Mouse (Mus musculus) gastrocnemius, adult 8-10 months (tissue): ENCODE measurements around the gene Nrxn2. TPM values are rescaled to one million over a fixed set of nuclear protein-coding genes. Genes with fewer than 3 reads are reported as not detected.

Source experiments
- DNase-seq, 2 experiments: peaks; one replicate each; pipeline ENCODE4 v3.0.0; 2022; ENCODE audit warnings: low spot score in 2 of 2
- total RNA-seq, 4 experiments: library from RNA; stranded (reverse); gene quantifications; 2 replicates each; pipeline ENCODE4 v1.2.4; 2022

Nrxn2 gene
- total RNA-seq, result 1 to 10 TPM in 2 of 4 experiments, under 1 TPM in 2; 0.31 to 1.8 (median 1.0) TPM

DNA sequence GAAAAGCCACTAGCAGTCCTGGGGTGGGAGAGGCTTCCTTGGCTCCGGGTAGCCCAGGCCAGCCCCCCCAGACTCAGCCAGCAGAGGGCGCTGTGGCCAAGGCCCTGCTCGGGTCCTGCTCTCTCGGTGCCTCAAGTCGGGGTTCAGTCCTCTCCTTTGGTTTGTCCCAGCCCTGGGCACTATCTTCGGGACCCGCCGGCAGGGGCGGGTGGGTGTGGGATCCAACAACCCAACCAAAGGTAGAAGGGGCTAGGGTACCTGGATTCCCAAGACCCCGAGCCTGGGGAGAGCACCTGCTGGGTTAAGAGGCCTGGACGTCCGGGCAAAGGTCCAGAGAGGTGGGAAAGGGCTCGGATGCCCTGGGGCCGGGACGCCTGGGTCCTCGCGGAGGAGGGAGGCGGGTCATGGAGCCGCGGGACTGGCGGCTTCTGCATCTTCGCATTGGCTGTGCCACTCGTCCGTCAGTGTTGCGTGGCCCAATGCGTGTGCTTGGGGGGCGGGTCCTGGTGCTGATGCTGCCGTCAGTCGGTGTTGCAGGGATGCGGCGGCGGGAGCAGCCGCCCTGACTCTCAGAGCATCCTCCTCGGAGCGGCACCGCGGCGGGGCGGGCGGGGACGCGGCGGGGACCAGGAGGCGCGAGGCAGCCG lies at the start of gene Nrxn2:
TSS of gene Nrxn2 (plus strand) at position 499 of the 647 bp plus-strand sequence.
- peak; percentile 63 to 71 for DNase-seq

DNA sequence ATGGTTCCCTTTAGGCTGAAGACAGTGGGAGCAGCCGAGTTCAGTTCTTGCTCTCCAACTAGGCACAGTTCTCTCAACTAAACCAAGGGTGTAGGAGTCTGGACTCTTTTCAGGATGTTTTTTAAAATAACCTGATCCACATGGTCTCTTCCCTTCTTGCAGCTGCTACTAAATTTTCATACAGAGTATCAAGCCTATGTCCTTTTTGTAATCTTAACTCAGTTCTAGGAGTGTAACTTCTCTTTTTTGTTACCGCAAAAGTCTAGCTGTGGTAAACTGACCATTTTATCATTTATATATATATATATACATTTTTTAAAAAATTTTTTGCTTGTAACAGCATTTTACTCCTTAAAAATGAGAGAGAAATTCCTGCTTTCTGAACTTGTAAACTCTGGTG lies 48.4 kb upstream of the Nrxn2 start:
- no peak for DNase-seq

DNA sequence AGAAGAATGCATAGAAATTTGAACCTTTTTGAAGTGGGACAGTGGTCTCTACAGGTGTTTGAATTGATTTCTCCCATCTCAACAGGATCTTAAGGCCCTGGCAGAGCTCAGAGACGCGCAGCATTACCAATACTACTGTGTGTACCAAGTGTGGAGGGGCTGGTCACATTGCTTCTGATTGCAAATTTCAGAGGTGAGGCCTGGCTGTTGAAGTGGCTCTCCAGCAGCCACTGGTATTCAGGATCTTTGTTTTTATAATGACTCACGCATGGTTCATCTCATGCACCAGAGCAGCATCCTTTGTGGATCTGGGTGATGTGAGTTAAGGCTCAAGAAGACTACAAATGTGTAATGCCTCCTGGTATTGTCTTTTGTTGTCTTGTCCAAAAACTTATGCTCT lies 46.1 kb upstream of the Nrxn2 start:
- no peak for DNase-seq

DNA sequence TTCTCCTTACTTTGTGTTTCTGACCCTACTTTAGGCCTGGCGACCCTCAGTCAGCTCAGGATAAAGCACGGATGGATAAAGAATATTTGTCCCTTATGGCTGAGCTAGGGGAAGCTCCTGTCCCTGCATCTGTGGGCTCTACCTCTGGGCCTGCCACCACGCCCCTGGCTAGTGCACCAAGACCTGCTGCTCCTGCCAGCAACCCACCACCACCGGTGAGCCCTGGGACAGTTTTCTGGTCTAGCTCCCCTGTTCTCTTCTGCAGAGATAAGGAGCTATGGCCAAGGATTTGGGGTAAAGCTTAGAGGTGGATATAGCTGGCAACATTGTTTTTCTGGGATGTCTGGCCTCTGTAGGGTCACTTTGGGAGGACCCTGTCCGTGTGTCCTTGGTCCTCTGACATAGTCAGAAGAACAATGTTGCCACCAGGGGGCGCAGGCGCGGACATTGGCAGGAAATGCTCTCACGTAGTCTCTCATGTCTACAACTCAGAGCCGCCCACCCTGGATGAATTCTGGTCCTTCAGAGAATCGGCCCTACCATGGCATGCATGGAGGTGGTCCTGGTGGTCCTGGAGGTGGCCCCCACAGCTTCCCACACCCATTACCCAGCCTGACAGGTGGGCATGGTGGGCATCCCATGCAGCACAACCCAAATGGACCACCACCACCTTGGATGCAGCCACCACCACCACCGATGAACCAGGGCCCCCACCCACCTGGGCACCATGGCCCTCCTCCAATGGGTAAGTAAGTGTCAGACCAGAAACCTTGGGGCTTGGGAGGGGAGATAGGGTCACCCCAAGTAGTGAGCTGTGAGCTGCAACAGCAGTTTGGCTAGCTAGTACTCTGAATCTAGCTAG lies 44.8 kb upstream of the Nrxn2 start:
- DNase-seq, result peak; percentile 76 to 80

DNA sequence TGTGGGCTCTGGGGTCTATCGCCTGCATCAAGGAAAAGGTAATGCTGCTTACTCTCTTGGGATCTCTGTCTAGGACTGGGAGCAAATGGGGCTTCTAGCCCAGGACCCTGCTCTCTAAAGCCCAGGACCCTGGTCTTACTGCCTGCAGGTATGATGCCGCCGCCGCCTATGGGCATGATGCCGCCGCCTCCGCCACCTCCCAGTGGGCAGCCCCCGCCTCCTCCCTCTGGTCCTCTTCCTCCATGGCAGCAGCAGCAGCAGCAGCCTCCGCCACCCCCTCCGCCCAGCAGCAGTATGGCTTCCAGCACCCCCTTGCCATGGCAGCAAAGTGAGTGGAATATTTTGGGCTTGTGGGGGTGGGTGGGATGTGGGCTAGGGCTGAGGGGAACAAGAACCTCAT lies 44.0 kb upstream of the Nrxn2 start:
- DNase-seq, result no peak

DNA sequence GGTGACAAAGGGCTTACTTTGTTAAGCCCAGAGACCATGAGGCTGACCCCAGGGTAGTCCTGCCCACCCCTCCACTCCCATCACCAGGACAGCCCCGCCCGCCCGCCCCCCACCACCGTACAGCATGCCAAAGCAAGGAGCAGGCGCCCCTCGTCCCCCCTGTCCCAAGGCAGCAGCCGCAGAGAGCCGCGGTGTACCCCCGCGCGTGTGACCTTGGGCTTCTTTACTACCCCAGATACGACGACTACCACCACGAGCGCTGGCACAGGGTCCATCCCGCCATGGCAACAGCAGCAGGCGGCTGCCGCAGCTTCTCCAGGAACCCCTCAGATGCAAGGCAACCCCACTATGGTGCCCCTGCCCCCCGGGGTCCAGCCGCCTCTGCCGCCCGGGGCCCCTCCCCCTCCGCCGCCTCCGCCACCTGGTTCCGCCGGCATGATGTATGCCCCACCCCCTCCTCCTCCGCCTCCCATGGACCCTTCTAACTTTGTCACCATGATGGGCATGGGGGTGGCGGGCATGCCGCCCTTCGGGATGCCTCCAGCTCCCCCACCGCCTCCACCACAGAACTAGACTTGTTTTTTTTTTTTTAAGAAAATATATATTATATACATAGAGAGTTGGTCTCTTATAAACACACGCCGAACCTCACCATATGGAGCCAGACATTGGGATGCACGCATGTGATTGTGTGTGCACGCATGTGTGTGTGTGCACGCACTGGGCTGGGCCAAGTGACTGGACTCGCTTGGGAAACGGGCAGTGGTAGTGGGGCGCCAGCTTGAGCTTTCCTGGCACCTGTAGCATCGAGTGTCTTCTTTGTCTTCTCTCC lies 42.9 kb upstream of the Nrxn2 start:
- no peak for DNase-seq

DNA sequence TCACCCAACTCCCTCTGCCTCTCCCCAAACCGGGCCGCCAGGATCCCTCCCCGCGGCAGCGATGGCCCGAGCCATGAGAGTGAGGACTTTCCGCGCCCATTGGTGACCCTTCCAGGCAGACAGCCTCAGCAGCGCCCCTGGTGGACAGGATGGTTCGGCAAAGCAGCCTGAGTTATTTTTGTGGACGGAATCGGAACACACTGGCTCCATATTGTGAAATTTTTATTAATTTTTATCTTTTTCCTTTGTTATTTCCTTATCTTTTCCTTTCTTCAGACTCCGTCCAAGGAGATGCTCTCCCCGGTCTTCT lies 42.3 kb upstream of the Nrxn2 start:
- peak; percentile 67 to 70 for DNase-seq

DNA sequence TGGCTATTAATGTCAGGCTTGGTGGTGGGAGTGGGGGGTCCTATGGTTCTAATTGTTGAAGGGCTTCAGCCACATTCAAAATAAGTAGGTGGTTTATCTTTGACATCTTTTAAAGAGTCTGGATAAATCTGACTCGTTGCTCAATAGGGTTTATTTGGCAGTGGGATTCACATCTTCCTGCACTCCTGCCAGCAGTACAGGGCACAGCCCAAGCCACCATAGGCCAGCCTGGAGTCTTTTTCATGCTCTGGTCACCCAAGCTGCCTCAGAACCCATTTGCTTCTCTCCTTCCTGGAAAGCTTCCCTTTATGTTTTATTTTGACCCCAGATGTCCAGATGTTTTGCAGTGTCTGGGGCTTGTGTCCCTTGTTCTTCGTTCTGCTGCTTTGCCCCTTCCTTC lies 41.9 kb upstream of the Nrxn2 start:
- DNase-seq, result no peak

DNA sequence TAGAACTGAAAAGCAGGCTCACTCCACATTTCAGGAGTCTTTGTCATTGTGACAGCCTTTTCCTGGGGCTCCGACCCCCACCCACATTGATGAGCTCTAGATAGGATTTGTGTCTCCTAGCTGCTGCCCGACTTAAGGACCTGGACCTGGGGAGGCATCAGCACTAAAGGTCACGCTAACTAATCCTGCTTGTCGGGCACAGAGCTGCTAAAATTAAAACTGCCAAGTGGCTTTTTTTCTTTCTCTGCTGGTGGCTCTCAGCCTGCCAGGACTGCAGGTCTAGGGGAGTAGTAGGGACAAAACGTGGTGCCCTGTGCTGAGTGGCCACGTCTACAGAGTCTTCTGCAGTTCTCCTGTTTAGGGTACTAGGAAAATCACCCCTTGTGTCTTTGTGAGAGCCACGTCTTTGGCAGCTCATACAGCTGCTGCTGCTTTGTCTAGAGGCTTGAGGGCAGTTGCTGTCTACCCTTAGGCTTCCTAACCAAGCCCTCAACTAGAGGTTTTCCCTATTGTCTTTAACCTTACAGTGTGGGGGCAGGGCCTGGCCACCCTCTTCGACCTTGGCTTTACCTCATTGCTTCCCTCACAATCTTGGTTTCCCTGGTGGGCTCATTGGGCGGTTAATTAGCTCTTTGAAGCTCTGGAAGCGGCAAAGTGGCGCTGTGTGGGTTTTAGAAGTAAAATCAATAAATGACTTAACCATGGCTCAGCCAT lies 41.0 kb upstream of the Nrxn2 start:
- no peak for DNase-seq

DNA sequence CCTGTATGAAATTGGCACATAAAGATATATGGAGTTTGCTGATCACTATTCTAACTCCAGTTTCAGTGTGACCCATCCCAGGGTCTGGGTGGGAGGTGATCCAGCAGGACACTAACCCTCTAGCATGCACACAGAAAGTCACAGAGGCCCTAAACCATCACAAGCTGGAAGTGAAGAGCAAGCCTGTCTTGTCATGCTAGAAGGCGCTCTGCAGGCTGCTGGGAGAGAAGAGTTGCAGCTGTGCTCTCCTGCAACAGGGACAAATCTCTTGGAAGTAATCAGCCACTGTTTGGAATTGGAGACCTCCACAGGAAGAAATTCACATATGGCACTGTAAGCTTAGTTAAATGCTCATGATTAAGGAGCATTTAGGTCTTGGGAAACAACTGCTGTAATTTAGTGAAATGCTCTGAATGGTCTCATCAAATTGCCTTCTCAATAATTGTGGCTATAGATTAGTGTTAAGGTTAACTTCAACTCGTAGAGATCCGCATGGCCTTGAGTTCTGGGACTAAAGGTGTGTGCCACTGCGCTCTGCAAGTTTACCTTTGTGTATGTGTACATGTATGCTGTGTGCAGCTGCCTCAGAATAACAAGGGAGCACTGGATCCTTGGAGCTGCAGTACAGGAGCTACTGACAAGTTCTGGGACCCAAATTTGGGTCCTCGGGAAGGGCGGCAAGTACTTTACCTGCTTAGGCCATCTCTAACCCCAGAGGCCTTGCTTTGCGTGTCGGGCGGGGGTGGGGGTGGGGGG lies 37.9 kb upstream of the Nrxn2 start:
- no peak for DNase-seq

DNA sequence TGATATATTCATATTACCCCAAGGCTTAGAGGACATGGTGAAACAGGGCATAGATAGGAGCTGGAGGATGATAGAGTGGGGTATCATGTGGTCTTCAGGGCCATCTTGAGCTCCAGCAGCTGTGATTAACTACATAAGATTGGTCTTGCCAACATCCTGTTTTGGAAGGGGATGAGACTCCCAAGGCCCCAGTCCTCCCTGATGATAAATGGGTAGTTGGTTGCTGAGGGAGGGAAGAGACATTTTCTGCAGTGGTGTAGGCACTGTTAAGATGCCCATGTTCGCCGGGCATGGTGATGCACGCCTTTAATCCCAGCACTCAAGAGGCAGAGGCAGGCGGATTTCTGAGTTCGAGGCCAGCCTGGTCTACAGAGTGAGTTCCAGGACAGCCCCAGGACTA lies 37.3 kb upstream of the Nrxn2 start:
- DNase-seq, result no peak

DNA sequence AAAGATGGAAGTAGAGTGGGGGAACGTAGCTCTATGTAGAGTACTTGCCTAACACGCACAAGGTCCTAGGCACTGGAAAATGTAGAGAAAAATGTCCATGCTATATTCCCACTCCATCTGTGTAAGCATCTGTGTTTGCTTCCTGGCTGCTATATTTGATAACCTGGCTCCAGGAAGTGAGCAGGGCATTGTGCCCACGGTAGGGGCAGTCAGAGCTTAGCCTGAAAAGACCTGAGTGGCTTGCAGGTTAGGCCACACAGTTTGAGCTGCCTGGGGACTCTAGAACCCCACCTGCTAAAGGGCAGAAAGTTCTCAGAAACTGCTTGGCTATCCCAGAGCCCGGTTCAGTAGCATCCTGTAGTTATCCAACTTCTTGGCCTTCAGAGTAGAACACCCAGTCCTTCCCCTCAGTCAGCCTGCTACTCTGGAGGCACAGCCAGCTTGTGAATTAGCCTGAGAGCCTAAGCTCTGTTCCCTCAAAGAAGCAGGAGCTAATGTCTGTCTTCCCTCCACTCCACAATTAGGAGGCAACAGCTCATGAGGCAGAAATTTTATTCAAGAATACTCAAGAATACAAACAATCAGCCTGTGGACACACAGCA lies 36.1 kb upstream of the Nrxn2 start:
- DNase-seq, result peak in 1 of 2 experiments; percentile 60

DNA sequence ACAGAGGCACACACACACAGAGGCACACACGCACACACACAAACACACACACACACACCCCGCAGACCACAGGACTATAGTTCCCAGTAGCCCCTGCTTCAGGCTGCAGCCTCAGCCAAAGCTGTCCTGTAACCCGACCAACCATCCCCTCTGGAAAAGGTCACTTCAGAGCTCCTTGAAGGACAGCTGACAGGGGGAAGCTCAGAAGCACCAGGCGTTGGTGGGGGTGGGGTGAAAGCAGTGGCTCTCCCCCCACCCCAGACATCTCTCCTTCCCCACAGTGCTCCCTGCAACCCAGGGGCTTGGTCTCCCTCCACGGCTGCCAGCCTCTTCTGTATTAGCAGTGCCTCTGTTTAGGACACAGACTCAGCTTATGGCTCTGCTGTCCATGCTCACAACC lies 35.1 kb upstream of the Nrxn2 start:
- DNase-seq, result peak; percentile 44 to 72

DNA sequence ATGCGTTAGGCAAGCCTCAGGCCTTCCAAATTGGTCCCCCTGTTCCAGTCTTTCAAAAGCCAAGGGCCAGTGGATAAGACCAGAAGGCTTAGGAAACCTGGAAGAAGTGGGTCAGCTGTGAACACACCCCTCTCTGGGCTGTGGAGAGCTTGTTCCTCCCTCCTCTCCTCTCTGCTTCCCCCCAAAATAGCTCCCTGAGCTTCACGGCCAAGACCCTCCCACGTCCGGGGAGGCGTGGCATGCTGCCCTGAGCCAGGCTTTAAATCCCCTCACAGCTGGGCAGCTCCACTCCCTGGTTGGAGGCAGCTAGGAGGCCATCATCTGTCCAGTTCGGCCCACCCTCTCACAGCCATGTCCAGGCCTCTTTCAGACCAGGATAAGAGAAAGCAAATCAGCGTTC lies 34.4 kb upstream of the Nrxn2 start, which contains the start of gene Pygm:
TSS of gene Pygm (plus strand) at position 272 of the 400 bp plus-strand sequence.
- DNase-seq, result peak; percentile 89 to 93

DNA sequence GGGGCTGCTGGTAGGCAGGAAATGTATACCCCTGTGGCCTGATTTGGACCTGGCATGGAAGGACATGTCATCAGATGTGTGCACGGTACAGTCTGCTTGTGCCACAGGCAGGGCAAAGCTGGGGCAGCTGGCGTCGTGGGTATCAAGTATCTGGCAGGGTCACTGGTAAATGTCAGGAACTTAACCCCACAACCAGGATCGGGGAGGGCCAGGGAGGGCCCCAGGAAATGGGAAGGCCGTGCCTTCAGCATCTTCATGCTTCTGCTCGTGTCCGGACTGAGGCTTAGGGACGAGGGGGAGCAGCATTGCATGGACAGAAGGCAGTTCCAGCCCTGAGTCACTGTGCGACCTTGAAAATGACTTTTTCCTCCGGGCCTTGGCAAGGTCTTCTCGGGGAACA lies 33.6 kb upstream of the Nrxn2 start:
- peak; percentile 73 to 83 for DNase-seq

DNA sequence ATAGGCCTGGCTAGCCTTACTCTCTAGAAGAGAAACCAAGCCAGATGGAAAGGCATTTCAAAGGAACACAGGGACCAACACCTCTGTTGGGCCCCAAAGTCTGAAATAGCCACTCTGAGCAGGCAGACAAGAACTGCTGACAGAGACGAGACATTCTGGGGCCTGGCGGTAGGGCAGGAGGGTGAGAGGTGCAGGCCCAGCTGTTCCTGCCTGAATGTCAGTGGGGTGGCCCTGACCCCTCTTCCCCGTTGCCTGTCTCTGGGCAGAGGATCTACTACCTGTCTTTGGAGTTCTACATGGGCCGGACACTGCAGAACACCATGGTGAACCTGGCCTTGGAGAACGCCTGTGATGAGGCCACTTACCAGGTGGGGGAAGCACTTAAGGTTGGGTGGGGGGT lies 33.1 kb upstream of the Nrxn2 start:
- no peak for DNase-seq

DNA sequence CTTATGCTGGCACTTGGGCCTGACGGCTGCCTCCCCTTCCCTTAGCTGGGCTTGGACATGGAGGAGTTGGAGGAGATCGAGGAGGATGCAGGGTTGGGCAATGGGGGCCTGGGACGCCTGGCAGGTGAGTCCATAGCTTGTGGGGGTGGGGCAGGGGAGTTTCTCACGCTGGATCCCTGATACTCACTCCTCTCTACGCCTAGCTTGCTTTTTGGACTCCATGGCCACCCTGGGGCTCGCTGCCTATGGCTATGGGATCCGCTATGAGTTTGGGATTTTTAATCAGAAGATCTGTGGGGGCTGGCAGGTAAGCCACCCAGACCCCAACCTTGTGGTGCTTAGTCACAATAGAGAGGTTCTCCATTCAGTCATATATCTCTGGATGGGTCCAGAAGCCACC lies 32.7 kb upstream of the Nrxn2 start:
- no peak for DNase-seq

DNA sequence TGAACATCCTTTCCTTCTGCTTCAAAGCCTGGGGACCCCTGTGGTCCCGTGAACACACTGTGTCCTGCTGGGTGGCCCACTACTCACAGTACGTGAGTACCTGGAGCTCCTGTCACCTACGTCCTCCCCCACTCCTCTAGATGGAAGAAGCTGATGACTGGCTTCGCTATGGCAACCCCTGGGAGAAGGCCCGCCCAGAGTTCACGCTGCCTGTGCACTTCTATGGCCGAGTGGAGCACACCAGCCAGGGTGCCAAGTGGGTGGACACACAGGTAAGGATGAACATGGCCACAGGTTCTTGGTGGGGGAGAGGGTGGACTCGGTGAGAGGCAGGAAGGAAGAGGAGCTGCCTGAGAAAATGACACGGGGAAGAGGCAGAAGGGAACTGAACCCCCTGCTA lies 32.3 kb upstream of the Nrxn2 start:
- DNase-seq, result no peak

DNA sequence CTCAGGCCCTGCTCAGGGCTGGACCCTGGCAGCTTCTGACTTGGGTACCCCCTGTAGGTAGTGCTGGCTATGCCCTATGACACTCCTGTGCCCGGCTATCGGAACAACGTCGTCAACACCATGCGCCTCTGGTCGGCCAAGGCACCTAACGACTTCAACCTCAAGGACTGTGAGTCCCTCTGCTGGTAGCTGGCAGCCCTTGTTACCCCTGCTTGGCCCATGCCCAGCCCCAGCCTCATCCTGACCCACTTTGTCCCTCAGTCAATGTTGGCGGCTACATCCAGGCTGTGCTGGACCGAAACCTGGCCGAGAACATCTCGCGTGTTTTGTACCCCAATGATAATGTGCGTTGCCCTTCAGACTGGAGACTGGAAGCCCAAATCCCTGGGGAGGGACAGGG lies 30.5 kb upstream of the Nrxn2 start:
- peak; percentile 52 to 79 for DNase-seq

DNA sequence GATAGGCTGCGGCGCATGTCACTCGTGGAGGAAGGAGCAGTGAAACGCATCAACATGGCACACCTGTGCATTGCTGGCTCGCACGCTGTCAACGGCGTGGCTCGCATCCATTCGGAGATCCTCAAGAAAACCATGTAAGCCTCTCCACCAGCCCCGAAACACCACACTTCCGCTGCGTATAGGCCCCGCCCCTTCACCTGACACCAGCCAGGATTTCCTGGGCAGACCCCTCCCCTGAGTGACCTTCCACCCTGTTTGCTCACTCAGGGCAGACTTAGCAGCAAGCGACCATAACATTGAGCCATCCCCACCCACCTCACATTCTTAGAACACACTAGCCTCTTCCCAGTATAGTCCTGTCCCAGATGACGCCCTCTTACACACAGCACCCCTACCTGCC lies 28.7 kb upstream of the Nrxn2 start:
- no peak for DNase-seq
